In the genomic region with DNA sequence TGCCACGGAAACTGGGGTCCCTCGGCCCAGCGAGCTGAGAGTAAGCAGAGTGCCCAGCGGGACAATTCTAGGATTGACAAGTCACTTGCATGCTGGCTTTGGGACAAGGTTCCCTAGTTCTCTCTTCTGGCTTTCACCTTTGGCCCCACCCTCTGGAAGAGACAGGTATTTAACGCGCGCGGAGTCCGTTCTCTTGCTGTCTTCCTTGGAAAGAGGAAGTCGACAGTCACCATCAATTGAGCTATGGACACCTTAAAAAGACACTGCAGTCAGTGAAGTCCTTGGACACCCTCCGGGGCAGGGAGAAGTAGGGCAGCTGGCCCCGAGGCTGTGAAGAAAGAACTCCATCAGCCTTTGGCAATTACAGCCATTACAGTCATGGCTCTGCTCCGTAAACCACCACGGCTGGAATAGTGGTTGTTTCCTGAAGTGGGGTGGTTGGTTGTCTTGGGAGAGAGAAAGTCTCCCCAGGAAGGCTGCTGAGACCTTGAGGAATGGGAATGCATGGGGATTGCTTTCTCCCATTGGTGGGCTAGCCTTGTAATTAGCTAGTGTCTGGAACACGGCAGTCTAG, we compare ENCODE assay signal across 8 mouse cellular contexts. TPM values are rescaled to one million over a fixed set of nuclear protein-coding genes. Genes with fewer than 3 reads are reported as not detected.
DNase-seq lines count a peak whose midpoint lies in the region; ATAC-seq lines count a peak whose summit lies in the region.

No protein-coding gene starts in this region.

- H3K9ac ChIP-seq in embryonic facial prominence, embryonic 14.5 days (ENCODE audit: low read depth, low read length) = peak overlapping the region; percentile 64
- peak overlapping the region; percentile 52 for H3K9ac ChIP-seq in kidney, embryonic 15.5 days

- peak overlapping the region; percentile 74 for H3K4me2 ChIP-seq in embryonic facial prominence, embryonic 14.5 days (ENCODE audit: low read depth, low read length)
- peak overlapping the region; percentile 83 for H3K4me2 ChIP-seq in kidney, embryonic 15.5 days

- no peak for ATAC-seq in embryonic facial prominence, embryonic 14.5 days (ENCODE audit: low read depth)
- ATAC-seq in kidney, embryonic 15.5 days (replicated peaks; ENCODE audit: low FRiP score) = no peak
- peak; percentile 56 for ATAC-seq in megakaryocyte, adult 5-6 weeks (ENCODE audit: poor library complexity, severe bottlenecking)

- peak; percentile 90 for DNase-seq in heart, adult 11 months
- DNase-seq in heart, postnatal 25 days (ENCODE audit: low spot score) = no peak
- no peak for DNase-seq in embryonic facial prominence, embryonic 14.5 days (ENCODE audit: low spot score)
- DNase-seq in urinary bladder, adult 2 months (ENCODE audit: low spot score) = no peak
- DNase-seq in gastrocnemius, postnatal 14 days = no peak
- no peak for DNase-seq in cerebellum, postnatal 14 days

- peaks cover 24% of the 10 kb centered on the region for H3K4me1 ChIP-seq in embryonic facial prominence, embryonic 14.5 days (ENCODE audit: control insufficient read depth, insufficient read depth, low read length)
- H3K4me1 ChIP-seq in kidney, embryonic 15.5 days = peaks cover 64% of the 10 kb centered on the region

- H3K27me3 ChIP-seq in embryonic facial prominence, embryonic 14.5 days (replicated peaks; ENCODE audit: control insufficient read depth, insufficient read depth, low read length) = no peaks in the 10 kb centered on the region
- peaks cover 5% of the 10 kb centered on the region; the same call in 1 of the 2 replicates for H3K27me3 ChIP-seq in kidney, embryonic 15.5 days

- no peak overlapping the region for H3K27ac ChIP-seq in embryonic facial prominence, embryonic 14.5 days (replicated peaks; ENCODE audit: low read depth, low read length)
- H3K27ac ChIP-seq in kidney, embryonic 15.5 days = no peak overlapping the region

- no peaks in the 10 kb centered on the region for H3K9me3 ChIP-seq in embryonic facial prominence, embryonic 14.5 days (ENCODE audit: control insufficient read depth, low read length)
- H3K9me3 ChIP-seq in kidney, embryonic 15.5 days (replicated peaks) = no peaks in the 10 kb centered on the region

- no peaks in the 10 kb centered on the region for H3K36me3 ChIP-seq in embryonic facial prominence, embryonic 14.5 days (ENCODE audit: control insufficient read depth, insufficient read depth, low read length)
- H3K36me3 ChIP-seq in kidney, embryonic 15.5 days = no peaks in the 10 kb centered on the region

- peak overlapping the region; percentile 41 for H3K4me3 ChIP-seq in embryonic facial prominence, embryonic 14.5 days (ENCODE audit: low read depth, low read length)
- H3K4me3 ChIP-seq in kidney, embryonic 15.5 days (replicated peaks) = peak overlapping the region; percentile 49

- intact Hi-C loops in heart, postnatal 25 days (cut with DNase I) = loop anchor here (5.0 kb wide), 1 partner anchor 298 kb away; no protein-coding TSS in a partner anchor
- intact Hi-C loops in gastrocnemius, postnatal 14 days (cut with DNase I; ENCODE audit: low total_unique reads) = no loop called here

- WGBS in embryonic facial prominence, embryonic 14.5 days = 17% methylated on average over 15 of the region's 15 CpGs
- WGBS in kidney, embryonic 15.5 days = 11% methylated on average over 15 of the region's 15 CpGs

RNA-seq across cellular contexts. Expression of a gene that starts 0.5 kb away (rescaled TPM):
- total RNA-seq in heart, postnatal 25 days (2021) = 1 to 10 TPM; 1.2 to 1.3 TPM
- 2.4 TPM in 2 replicates for polyA plus RNA-seq in embryonic facial prominence, embryonic 14.5 days (2014; fragmentation: Nextera tagmentation; extraction: Ambion mirVana)
- 1.2 and 1.3 TPM in 2 replicates for polyA plus RNA-seq in kidney, embryonic 15.5 days (2015; fragmentation: Nextera tagmentation; extraction: Ambion mirVana)
- total RNA-seq in megakaryocyte, adult 5-6 weeks (2015) = 7.9 and 9.1 TPM in 2 replicates
- total RNA-seq in megakaryocyte, adult 5-6 weeks (2017) = 5.8 and 8.6 TPM in 2 replicates
- 4.1 and 4.3 TPM in 2 replicates for polyA plus RNA-seq in urinary bladder, adult 2 months (2012; rRNA removed)
- total RNA-seq in gastrocnemius, postnatal 14 days (2021) = 1 to 10 TPM; 2.0 to 2.1 TPM
